Mouse (Mus musculus): ENCODE results near the gene Tmem82. TPM values are rescaled to one million over a fixed set of nuclear protein-coding genes. Genes with fewer than 3 reads are reported as not detected.
A peak's percentile ranks its signal among the peaks of the same experiment; 100 is the strongest.

The Tmem82 gene
- polyA plus RNA-seq, 1 experiment from 2014 or later = 42.0 TPM

DNA sequence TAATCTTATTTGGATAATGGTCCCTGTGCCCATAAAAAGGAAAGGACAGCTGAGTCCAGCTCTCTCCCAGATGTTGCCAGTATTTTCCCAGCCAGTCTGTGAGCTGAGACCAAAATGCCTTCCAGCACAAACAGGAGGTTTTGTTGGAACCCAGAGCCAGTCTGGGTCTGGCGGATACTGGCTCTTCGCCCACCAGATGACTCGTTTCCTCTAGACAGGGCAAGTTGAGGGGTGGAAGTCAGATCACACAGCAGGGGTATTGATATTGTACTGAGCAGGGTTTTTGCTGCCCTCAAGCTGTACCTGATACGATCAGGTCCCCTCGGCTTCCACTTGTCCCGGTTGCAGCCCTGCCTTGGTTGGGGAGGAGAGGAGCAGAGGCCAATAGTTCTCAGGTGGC lies 8.9 kb downstream of the Tmem82 start:
- no peak for ATAC-seq
- Histone ChIP-seq H3K9me3 (ENCODE audit: control insufficient read depth) (no peaks in the 10 kb centered on the region), H3K27ac (ENCODE audit: low read depth, low read length) (no peak overlapping the region), H3K4me1 (replicated peaks; ENCODE audit: control insufficient read depth, insufficient read depth, low read length) (0 out of 2 replicates have a peak, but pooled peaks cover under 1% of the 10 kb centered on the region), H3K4me3 (ENCODE audit: low read depth, low read length) (no peak overlapping the region), H3K4me2 (replicated peaks; ENCODE audit: low read depth) (no peak overlapping the region), H3K27me3 (replicated peaks; ENCODE audit: control insufficient read depth, insufficient read depth, low read length) (no peaks in the 10 kb centered on the region), H3K36me3 (ENCODE audit: control insufficient read depth, insufficient read depth) (peaks cover 7% of the 10 kb centered on the region; the same call in 1 of the 2 replicates), H3K9ac (ENCODE audit: low read depth, low read length) (no peak overlapping the region)
- no peak for TF ChIP-seq CTCF (IDR thresholded peaks at IDR 0.05; ENCODE audit: low read depth)
- WGBS = 71% methylated on average over 6 of the region's 6 CpGs

- Histone ChIP-seq H3K27ac (ENCODE audit: low read depth, low read length) (no peak within 1 kb of the TSS; the same call in 1 of the 2 replicates), H3K27me3 (replicated peaks; ENCODE audit: control insufficient read depth, insufficient read depth, low read length) (no peaks in the 10 kb centered on the region), H3K4me1 (replicated peaks; ENCODE audit: control insufficient read depth, insufficient read depth, low read length) (0 out of 2 replicates have a peak, but pooled peaks cover 7% of the 10 kb centered on the region), H3K4me2 (replicated peaks; ENCODE audit: low read depth) (no peak within 1 kb of the TSS), H3K4me3 (ENCODE audit: low read depth, low read length) (no peak within 1 kb of the TSS), H3K9ac (ENCODE audit: low read depth, low read length) (no peak within 1 kb of the TSS), H3K36me3 (ENCODE audit: control insufficient read depth, insufficient read depth) (no peaks in the 10 kb centered on the region), H3K9me3 (ENCODE audit: control insufficient read depth) (no peaks in the 10 kb centered on the region)
- WGBS = 76% methylated on average over 11 of the region's 11 CpGs
- ATAC-seq = no peak
- TF ChIP-seq CTCF (IDR thresholded peaks at IDR 0.05; ENCODE audit: low read depth) = no peak
Observed at GRCm38 (mm10) chr4:141605861-141606260, 12.6 kb downstream of the Tmem82 start, which contains the start of gene Fblim1. Gene Fblim1, minus strand, starts transcription at chr4:141606096.

- H3K27ac ChIP-seq (ENCODE audit: low read depth, low read length) = no peak overlapping the region; the same call in 1 of the 2 replicates
- no peaks in the 10 kb centered on the region for H3K9me3 ChIP-seq (ENCODE audit: control insufficient read depth)
- ATAC-seq = no peak
- TF ChIP-seq CTCF (IDR thresholded peaks at IDR 0.05; ENCODE audit: low read depth) = no peak
- no peak overlapping the region for H3K9ac ChIP-seq (ENCODE audit: low read depth, low read length)
- 92% methylated on average over 5 of the region's 5 CpGs for WGBS
- H3K27me3 ChIP-seq (replicated peaks; ENCODE audit: control insufficient read depth, insufficient read depth, low read length) = no peaks in the 10 kb centered on the region
- no peaks in the 10 kb centered on the region for H3K36me3 ChIP-seq (ENCODE audit: control insufficient read depth, insufficient read depth)
- H3K4me2 ChIP-seq (replicated peaks; ENCODE audit: low read depth) = no peak overlapping the region
- H3K4me1 ChIP-seq (replicated peaks; ENCODE audit: control insufficient read depth, insufficient read depth, low read length) = 0 out of 2 replicates have a peak, but pooled peaks cover 7% of the 10 kb centered on the region
- H3K4me3 ChIP-seq (ENCODE audit: low read depth, low read length) = no peak overlapping the region
Observed at GRCm38 (mm10) chr4:141605421-141605820, 13.0 kb downstream of the Tmem82 start.

GRCm38 (mm10) chr4:141604493-141604892 lies 13.9 kb downstream of the Tmem82 start:
- no peaks in the 10 kb centered on the region for H3K9me3 ChIP-seq (ENCODE audit: control insufficient read depth)
- H3K27me3 ChIP-seq (replicated peaks; ENCODE audit: control insufficient read depth, insufficient read depth, low read length) = no peaks in the 10 kb centered on the region
- TF ChIP-seq CTCF (IDR thresholded peaks at IDR 0.05; ENCODE audit: low read depth) = no peak
- no peak overlapping the region for H3K4me2 ChIP-seq (replicated peaks; ENCODE audit: low read depth)
- 45% methylated on average over 8 of the region's 8 CpGs for WGBS
- 0 out of 2 replicates have a peak, but pooled peaks cover 10% of the 10 kb centered on the region for H3K4me1 ChIP-seq (replicated peaks; ENCODE audit: control insufficient read depth, insufficient read depth, low read length)
- no peak overlapping the region for H3K9ac ChIP-seq (ENCODE audit: low read depth, low read length)
- no peak for ATAC-seq
- H3K27ac ChIP-seq (ENCODE audit: low read depth, low read length) = peak overlapping the region; percentile 28; the same call in 1 of the 2 replicates
- no peak overlapping the region for H3K4me3 ChIP-seq (ENCODE audit: low read depth, low read length)
- H3K36me3 ChIP-seq (ENCODE audit: control insufficient read depth, insufficient read depth) = no peaks in the 10 kb centered on the region

DNA sequence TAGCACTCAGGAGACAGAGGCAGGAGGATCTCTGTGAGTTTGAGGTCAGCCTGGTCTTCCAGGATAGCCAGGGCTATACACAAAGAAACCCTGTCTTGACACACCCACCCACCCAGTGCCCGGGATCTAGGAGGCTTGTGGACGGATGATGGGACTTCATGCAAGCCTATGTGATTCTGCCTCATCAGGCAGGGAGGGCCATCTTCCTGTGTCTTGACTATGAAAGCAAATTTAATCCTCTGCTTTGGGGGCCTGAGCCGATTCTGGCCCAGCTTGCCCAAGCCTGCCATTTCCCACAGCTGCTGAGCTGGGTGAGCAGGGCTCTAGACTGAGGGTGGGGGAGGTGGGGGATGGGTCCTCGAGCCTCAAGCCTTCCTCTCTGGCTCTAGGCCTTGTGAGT lies 14.5 kb downstream of the Tmem82 start:
- TF ChIP-seq CTCF (IDR thresholded peaks at IDR 0.05; ENCODE audit: low read depth) = no peak
- Histone ChIP-seq H3K27ac (ENCODE audit: low read depth, low read length) (peak overlapping the region; percentile 28; the same call in 1 of the 2 replicates), H3K36me3 (ENCODE audit: control insufficient read depth, insufficient read depth) (no peaks in the 10 kb centered on the region), H3K27me3 (replicated peaks; ENCODE audit: control insufficient read depth, insufficient read depth, low read length) (no peaks in the 10 kb centered on the region), H3K4me1 (replicated peaks; ENCODE audit: control insufficient read depth, insufficient read depth, low read length) (0 out of 2 replicates have a peak, but pooled peaks cover 10% of the 10 kb centered on the region), H3K9me3 (ENCODE audit: control insufficient read depth) (no peaks in the 10 kb centered on the region), H3K4me3 (ENCODE audit: low read depth, low read length) (no peak overlapping the region), H3K9ac (ENCODE audit: low read depth, low read length) (no peak overlapping the region), H3K4me2 (replicated peaks; ENCODE audit: low read depth) (no peak overlapping the region)
- no peak for ATAC-seq
- 68% methylated on average over 4 of the region's 4 CpGs for WGBS

DNA sequence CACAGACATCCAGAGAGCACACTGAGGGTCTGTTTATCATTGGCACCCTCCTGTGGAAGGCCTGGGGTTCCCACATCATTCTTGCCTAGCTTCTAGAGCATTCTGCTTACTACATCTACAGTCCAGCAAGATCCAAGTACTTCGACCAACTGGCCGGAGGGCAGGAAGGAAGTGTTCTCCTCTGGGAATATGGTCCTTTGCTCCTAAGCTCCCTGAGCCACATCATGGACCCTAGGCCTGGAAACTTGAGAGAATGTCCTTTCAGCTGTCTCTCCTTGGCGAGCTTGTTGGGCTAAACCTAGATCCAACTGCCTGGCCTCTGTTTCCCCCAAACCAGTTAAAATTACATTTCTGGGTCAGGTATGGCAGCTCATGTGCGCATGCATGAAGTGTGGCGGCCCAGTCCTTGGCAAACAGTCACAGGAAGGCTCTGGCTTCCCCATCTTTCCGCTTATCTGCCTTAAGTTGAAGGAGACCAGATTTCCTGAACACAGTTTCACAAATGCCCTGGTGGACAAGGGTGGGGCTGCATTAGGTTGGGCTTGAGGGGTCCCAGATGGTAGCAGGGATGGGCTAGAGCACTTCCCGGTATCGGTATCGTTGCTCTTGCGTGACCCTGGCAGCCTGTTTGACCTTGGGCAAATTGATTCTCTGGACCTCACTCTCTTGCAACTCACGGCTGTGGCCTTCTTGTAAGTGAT lies 15.8 kb downstream of the Tmem82 start:
- H3K9ac ChIP-seq (ENCODE audit: low read depth, low read length) = no peak overlapping the region
- no peak overlapping the region; the same call in 1 of the 2 replicates for H3K27ac ChIP-seq (ENCODE audit: low read depth, low read length)
- peak; percentile 34 for TF ChIP-seq CTCF (IDR thresholded peaks at IDR 0.05; ENCODE audit: low read depth)
- H3K4me3 ChIP-seq (ENCODE audit: low read depth, low read length) = no peak overlapping the region
- no peaks in the 10 kb centered on the region for H3K27me3 ChIP-seq (replicated peaks; ENCODE audit: control insufficient read depth, insufficient read depth, low read length)
- no peaks in the 10 kb centered on the region for H3K36me3 ChIP-seq (ENCODE audit: control insufficient read depth, insufficient read depth)
- no peak overlapping the region for H3K4me2 ChIP-seq (replicated peaks; ENCODE audit: low read depth)
- WGBS = 72% methylated on average over 11 of the region's 11 CpGs
- no peaks in the 10 kb centered on the region for H3K9me3 ChIP-seq (ENCODE audit: control insufficient read depth)
- no peak for ATAC-seq
- H3K4me1 ChIP-seq (replicated peaks; ENCODE audit: control insufficient read depth, insufficient read depth, low read length) = 0 out of 2 replicates have a peak, but pooled peaks cover 10% of the 10 kb centered on the region
